Mouse (Mus musculus): ENCODE data around the gene Grik4. TPM values are rescaled to one million over a fixed set of nuclear protein-coding genes. Genes with fewer than 3 reads are reported as not detected.

The Grik4 gene
- polyA plus RNA-seq, 2 experiments from 2014 or later = 0.08 TPM; not detected in 1

GRCm38 (mm10) chr9:42898091-42898591 lies 46.2 kb downstream of the Grik4 start:
- no peak for ATAC-seq

- peak; percentile 66 for ATAC-seq
Observed at GRCm38 (mm10) chr9:42897361-42898051, 46.8 kb downstream of the Grik4 start.

- no peak for ATAC-seq
Observed at GRCm38 (mm10) chr9:42896421-42897210, 47.7 kb downstream of the Grik4 start.

GRCm38 (mm10) chr9:42892765-42893164 lies 51.5 kb downstream of the Grik4 start:
- ATAC-seq = no peak

GRCm38 (mm10) chr9:42887930-42888329 lies 56.4 kb downstream of the Grik4 start:
- ATAC-seq = no peak

GRCm38 (mm10) chr9:42886112-42886766 lies 58.1 kb downstream of the Grik4 start:
- ATAC-seq = no peak

GRCm38 (mm10) chr9:42885566-42885965 lies 58.7 kb downstream of the Grik4 start:
- no peak for ATAC-seq

- ATAC-seq = no peak
Observed at GRCm38 (mm10) chr9:42885123-42885522, 59.2 kb downstream of the Grik4 start.

GRCm38 (mm10) chr9:42883006-42883759 lies 61.1 kb downstream of the Grik4 start:
- no peak for ATAC-seq

- no peak for ATAC-seq
Observed at GRCm38 (mm10) chr9:42882313-42882712, 62.0 kb downstream of the Grik4 start.

GRCm38 (mm10) chr9:42881040-42881439 lies 63.3 kb downstream of the Grik4 start:
- no peak for ATAC-seq

GRCm38 (mm10) chr9:42878401-42878800 lies 65.9 kb downstream of the Grik4 start:
- ATAC-seq = no peak

- ATAC-seq = no peak
Observed at GRCm38 (mm10) chr9:42872885-42873284, 71.4 kb downstream of the Grik4 start.

- no peak for ATAC-seq
Observed at GRCm38 (mm10) chr9:42871681-42872080, 72.6 kb downstream of the Grik4 start.

GRCm38 (mm10) chr9:42870257-42870656 lies 74.0 kb downstream of the Grik4 start:
- ATAC-seq = no peak

GRCm38 (mm10) chr9:42868508-42868907 lies 75.8 kb downstream of the Grik4 start:
- ATAC-seq = no peak

- ATAC-seq = no peak
Observed at GRCm38 (mm10) chr9:42866650-42867049, 77.6 kb downstream of the Grik4 start.

GRCm38 (mm10) chr9:42865036-42865829 lies 79.1 kb downstream of the Grik4 start:
- ATAC-seq = no peak

GRCm38 (mm10) chr9:42863360-42863759 lies 80.9 kb downstream of the Grik4 start:
- ATAC-seq = no peak

- no peak for ATAC-seq
Observed at GRCm38 (mm10) chr9:42861711-42862110, 82.6 kb downstream of the Grik4 start.

GRCm38 (mm10) chr9:42861238-42861637 lies 83.1 kb downstream of the Grik4 start:
- no peak for ATAC-seq
